Mouse (Mus musculus) hindbrain, embryonic 15.5 days (tissue): ENCODE data around the gene Cyp2d12. TPM values are rescaled to one million over a fixed set of nuclear protein-coding genes. Genes with fewer than 3 reads are reported as not detected.
"Not testable (repeated sequence)": the region's sequence is repeated elsewhere in the genome, so short reads cannot be mapped to it uniquely, and the experiment has no call there.

Experiments used
- ATAC-seq: fragments of 200-750 bp; cut with Nextera tagmentation; 2 replicates; pipeline ENCODE4 v1.8.0; 2017; ENCODE audit warnings: low read depth, moderate number of reproducible peaks, moderate TSS enrichment; ENCODE audit not compliant: low FRiP score
- H3K27ac ChIP-seq: fragments of 300-500 bp; sonication (generic); replicated peaks from 2 replicates; pipeline ENCODE4 v1.5.1; 2015; ENCODE audit warnings: mild to moderate bottlenecking, inconsistent platforms
- H3K27me3 ChIP-seq: fragments of 300-500 bp; sonication (generic); 2 replicates; pipeline ENCODE4 v1.6.1; 2015; ENCODE audit warnings: control low read depth, inconsistent platforms
- H3K36me3 ChIP-seq: fragments of 300-500 bp; sonication (generic); 2 replicates; pipeline ENCODE4 v1.6.1; 2015; ENCODE audit warnings: control low read depth, inconsistent platforms
- H3K4me1 ChIP-seq: fragments of 300-500 bp; sonication (generic); replicated peaks from 2 replicates; pipeline ENCODE4 v1.6.1; 2015; ENCODE audit warnings: control low read depth, inconsistent platforms
- H3K4me2 ChIP-seq: fragments of 300-500 bp; sonication (generic); 2 replicates; pipeline ENCODE4 v1.6.1; 2015; ENCODE audit warnings: moderate library complexity, mild to moderate bottlenecking, inconsistent platforms
- H3K4me3 ChIP-seq: fragments of 300-500 bp; sonication (generic); 2 replicates; pipeline ENCODE4 v1.5.1; 2015; ENCODE audit warnings: mild to moderate bottlenecking, inconsistent platforms
- H3K9ac ChIP-seq: fragments of 300-500 bp; sonication (generic); 2 replicates; pipeline ENCODE4 v1.6.1; 2015; ENCODE audit warnings: inconsistent platforms
- H3K9me3 ChIP-seq: fragments of 300-500 bp; sonication (generic); 2 replicates; pipeline ENCODE4 v1.6.1; 2016; ENCODE audit warnings: control low read depth, inconsistent platforms
- WGBS: fragments of 180-500 bp; shearing (Covaris S2); methylation state at CpG from one replicate; pipeline ENCODE4 v1.1.7; 2015; 5-methylcytosine and 5-hydroxymethylcytosine counted together
- polyA plus RNA-seq: library from polyadenylated mRNA; unstranded; fragments of >200 nt; fragmentation: Nextera tagmentation; extraction: Ambion mirVana; gene quantifications from 2 replicates; pipeline ENCODE4 v1.2.1, GENCODE M21; 2015

Gene Cyp2d12
- not detected in 2 replicates for polyA plus RNA-seq

DNA sequence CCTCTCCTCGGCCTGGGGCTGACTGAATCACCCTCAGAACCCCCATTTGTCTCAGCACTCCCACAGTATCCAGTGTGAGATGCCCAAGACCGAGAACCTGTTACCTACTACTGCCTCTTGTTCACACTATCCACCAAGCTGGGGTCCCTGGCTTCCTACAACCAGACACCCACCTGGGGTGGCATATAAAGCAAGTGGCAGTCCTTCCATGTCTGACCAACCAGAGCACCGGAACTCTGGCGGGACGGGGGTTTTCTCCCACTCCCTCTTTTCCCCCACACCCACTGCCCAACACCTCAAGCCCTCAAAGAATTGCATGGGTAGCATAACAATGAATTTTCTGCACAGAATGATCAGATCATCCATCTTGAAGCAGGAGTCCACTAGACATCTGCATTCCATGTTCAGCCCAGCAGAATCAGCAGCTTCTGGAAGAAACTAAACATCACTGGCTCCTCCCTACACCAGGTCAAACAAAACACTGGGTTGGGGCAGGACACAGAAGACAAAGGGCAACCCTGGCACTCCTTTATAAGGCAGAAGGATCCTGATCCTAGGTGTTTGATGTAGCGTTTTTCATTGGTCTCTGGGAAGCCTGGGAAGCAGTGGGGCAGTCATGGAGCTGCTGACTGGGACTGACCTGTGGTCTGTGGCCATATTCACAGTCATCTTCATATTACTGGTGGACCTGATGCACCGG, at the start of gene Cyp2d12:
TSS of gene Cyp2d12 (plus strand) at position 542 of the 700 bp plus-strand sequence.
- ATAC-seq, result no peak
- no peaks in the 10 kb centered on the region for H3K27me3 ChIP-seq
- WGBS, result 83% methylated on average over 7 of the region's 7 CpGs
- no peak within 1 kb of the TSS for H3K27ac ChIP-seq
- H3K4me1 ChIP-seq, result no peaks in the 10 kb centered on the region
- no peaks in the 10 kb centered on the region for H3K36me3 ChIP-seq
- H3K9ac ChIP-seq, result no peak within 1 kb of the TSS
- H3K4me2 ChIP-seq, result no peak within 1 kb of the TSS
- no peak within 1 kb of the TSS for H3K4me3 ChIP-seq
- peaks cover 3% of the 10 kb centered on the region; the same call in 1 of the 2 replicates for H3K9me3 ChIP-seq

DNA sequence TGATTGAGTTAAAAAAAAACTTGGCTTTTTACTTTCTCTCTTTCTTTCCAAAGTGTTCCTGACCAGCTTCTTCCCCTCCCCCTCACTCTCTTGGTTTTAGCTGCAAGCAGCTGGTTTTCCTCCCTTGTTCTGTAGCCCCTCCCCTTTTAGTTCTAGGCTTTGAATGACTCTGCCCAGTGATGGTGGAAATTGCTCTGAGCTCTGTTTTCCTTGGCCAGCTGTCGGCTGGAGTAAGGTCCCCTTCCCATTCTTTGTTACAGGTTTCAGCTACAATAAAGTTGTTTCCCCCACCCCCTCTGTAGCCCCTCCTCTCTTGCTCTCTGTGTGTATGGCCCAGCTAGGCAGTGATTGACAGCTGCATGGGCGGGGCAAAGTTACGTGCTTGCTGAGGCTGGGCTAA, 47.9 kb upstream of the Cyp2d12 start:
- Histone ChIP-seq H3K9me3 (no peaks in the 10 kb centered on the region), H3K27me3 (no peaks in the 10 kb centered on the region), H3K4me3 (no peak overlapping the region), H3K4me1 (no peaks in the 10 kb centered on the region), H3K36me3 (no peaks in the 10 kb centered on the region), H3K9ac (no peak overlapping the region), H3K4me2 (no peak overlapping the region), H3K27ac (no peak overlapping the region)
- 49% methylated on average over 3 of the region's 3 CpGs for WGBS
- ATAC-seq, result no peak

DNA sequence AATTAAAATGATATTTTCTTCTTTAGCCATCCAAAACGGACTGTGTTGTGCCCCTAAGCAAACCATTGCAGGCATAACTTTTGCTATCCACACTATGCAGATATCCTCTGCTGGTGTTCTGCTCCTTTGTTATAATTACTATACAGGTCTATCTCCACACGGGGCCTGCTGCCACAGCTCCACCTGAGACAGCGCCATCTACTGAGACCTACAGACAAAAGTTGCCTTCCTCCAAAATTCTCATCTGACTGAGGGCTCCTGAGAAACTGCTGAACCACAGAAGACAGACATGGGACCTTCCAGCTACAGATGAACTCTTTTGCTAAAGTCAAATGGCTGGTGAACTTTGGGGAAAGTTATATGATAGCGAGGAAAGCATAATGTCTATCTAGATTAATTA, 47.1 kb upstream of the Cyp2d12 start:
- WGBS, result 60% methylated on average over 4 of the region's 4 CpGs
- not testable (repeated sequence) for H3K27ac ChIP-seq, H3K27me3 ChIP-seq, H3K9me3 ChIP-seq, H3K4me3 ChIP-seq, H3K9ac ChIP-seq, H3K4me2 ChIP-seq, H3K36me3 ChIP-seq, H3K4me1 ChIP-seq, ATAC-seq

DNA sequence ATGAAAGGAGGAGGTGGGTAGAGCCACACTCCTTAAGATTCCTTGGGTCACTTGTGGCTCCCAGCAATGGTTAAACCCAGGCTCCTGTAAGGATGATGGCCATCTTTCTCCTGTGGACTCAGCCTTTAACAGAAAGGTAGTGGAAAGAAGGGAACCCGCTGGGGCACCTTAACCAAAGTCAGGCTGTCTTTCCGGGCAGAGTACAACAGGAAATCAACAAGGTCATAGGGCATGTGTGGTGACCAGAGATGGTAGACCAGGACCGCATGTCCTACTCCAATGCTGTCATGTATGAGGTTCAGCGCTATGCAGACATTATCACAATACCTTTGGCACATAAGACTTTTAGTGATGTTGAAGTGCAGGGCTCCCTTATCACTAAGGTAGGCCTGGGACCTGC, 45.4 kb upstream of the Cyp2d12 start:
- H3K4me1 ChIP-seq, H3K9me3 ChIP-seq, H3K27ac ChIP-seq, H3K4me2 ChIP-seq, H3K9ac ChIP-seq, ATAC-seq, H3K36me3 ChIP-seq, H3K4me3 ChIP-seq, H3K27me3 ChIP-seq: not testable (repeated sequence)
- 91% methylated on average over 4 of the region's 4 CpGs for WGBS

DNA sequence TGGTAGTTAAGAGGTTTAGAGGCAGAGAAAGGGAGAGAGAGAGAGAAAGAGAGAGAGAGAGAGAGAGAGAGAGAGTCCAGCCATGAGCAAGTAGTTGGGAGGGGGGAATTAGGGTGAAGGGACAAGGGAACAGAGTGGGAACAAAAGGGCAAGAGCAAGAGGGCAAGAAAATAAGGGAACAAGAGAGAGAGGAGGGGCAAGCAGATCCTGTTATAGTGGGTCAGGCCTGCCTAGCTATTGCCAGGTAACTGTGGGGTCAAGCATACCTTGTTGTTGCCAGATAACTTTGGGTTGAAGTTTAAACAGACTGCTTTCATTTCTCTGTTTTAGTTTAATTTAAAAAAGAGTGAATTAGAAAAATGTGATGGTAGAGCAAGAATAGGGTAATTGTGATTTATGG, 44.4 kb upstream of the Cyp2d12 start:
- not testable (repeated sequence) for H3K27ac ChIP-seq, H3K4me2 ChIP-seq, H3K36me3 ChIP-seq, H3K4me3 ChIP-seq, H3K27me3 ChIP-seq, H3K9me3 ChIP-seq, ATAC-seq, H3K9ac ChIP-seq, H3K4me1 ChIP-seq

DNA sequence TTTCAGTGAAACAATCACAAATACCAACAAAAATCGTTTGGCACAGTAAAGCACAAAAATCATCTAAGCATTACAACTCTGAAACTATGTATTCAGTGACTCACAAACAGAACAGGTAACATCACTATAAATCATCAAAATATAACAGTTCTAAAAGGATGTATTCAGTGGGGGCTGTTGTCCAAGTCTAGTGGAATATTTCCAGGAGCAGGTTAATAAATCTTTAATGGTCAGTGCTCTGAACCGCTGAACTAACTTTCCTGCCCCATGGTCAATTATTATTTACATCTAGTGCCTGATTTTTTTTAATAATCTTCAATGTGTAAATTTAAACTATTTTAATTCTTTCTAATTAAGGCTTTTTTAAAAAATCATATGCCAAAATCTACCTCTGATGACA, 42.8 kb upstream of the Cyp2d12 start:
- 77% methylated on average over 2 of the region's 2 CpGs for WGBS
- not testable (repeated sequence) for H3K27me3 ChIP-seq, H3K4me3 ChIP-seq, ATAC-seq, H3K27ac ChIP-seq, H3K4me1 ChIP-seq, H3K9me3 ChIP-seq, H3K9ac ChIP-seq, H3K36me3 ChIP-seq, H3K4me2 ChIP-seq

DNA sequence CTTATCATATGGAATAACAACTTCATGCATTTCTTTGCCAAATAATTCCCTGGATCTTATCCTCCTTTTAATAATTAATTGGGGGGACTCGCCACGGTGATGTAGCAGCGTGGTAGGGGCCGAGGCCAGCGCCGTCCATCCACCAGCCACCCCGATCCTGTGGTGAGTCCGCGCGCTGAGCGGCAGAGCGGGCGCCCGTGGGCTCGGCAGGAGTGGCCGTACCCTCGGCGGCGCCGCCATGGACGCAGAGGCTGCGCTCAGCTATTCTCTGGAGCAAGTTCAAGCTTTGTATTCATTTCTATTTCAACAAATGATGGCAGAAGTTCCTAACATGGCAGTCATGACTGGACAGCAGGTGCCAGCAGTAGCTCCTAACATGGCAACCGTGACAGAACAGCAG, 38.7 kb upstream of the Cyp2d12 start:
- not testable (repeated sequence) for H3K36me3 ChIP-seq, H3K27ac ChIP-seq, H3K27me3 ChIP-seq, H3K4me1 ChIP-seq, ATAC-seq, H3K9me3 ChIP-seq, H3K4me3 ChIP-seq, H3K4me2 ChIP-seq, H3K9ac ChIP-seq
- 93% methylated on average over 23 of the region's 23 CpGs for WGBS

DNA sequence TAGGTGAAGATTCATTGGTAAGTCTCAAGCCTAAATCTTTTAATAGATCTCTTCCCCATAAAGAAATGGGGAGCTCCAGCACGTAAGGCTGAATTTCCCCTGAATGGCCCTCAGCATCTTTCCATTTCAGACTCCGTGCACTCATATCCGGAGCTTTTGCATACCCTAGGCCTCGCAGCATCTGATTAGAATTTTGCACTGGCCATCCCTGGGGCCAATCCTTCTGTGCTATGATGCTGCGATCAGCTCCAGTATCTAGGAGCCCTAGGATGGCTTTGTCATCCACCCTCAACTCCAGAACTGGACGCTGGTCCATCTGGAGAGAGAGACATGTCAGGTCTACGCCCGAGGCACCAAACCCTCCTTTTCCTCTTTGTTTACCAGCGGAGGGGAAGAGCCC, 27.5 kb upstream of the Cyp2d12 start:
- H3K27me3 ChIP-seq, H3K4me2 ChIP-seq, H3K9me3 ChIP-seq, H3K27ac ChIP-seq, H3K4me1 ChIP-seq, H3K36me3 ChIP-seq, H3K4me3 ChIP-seq, H3K9ac ChIP-seq, ATAC-seq: not testable (repeated sequence)
- 88% methylated on average over 8 of the region's 9 CpGs for WGBS

DNA sequence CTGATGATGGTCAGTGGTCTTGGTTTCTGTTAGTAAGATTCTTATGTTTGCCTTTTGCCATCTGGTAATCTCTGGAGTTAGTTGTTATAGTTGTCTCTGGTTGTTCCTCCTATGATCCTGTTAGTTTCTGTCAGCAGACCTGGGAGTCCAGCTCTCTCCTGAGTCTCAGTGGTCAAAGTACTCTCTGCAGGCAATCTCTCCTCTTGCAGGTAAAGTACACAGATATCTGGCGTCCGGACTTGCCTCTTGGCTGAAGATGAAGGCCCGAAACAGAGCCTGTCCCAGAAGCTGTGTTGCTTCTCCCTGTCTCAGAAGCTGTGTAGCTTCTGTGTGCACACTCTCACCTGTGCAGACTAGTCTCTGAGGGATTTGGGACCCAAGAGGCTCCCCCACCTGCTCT, 22.2 kb upstream of the Cyp2d12 start:
- not testable (repeated sequence) for H3K27me3 ChIP-seq, H3K4me3 ChIP-seq, H3K9ac ChIP-seq, H3K9me3 ChIP-seq, H3K36me3 ChIP-seq, ATAC-seq, H3K4me1 ChIP-seq, H3K4me2 ChIP-seq, H3K27ac ChIP-seq
- WGBS, result 94% methylated on average over 3 of the region's 3 CpGs

DNA sequence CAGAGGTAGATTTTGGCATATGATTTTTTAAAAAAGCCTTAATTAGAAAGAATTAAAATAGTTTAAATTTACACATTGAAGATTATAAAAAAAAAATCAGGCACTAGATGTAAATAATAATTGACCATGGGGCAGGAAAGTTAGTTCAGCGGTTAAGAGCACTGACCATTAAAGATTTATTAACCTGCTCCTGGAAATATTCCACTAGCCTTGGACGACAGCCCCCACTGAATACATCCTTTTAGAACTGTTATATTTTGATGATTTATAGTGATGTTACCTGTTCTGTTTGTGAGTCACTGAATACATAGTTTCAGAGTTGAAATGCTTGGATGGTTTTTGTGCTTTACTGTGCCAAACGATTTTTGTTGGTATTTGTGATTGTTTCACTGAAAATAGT, 11.9 kb upstream of the Cyp2d12 start:
- not testable (repeated sequence) for H3K27me3 ChIP-seq, H3K9ac ChIP-seq, ATAC-seq, H3K4me1 ChIP-seq, H3K9me3 ChIP-seq, H3K4me2 ChIP-seq, H3K4me3 ChIP-seq, H3K27ac ChIP-seq, H3K36me3 ChIP-seq
- WGBS, result 87% methylated on average over 3 of the region's 3 CpGs

DNA sequence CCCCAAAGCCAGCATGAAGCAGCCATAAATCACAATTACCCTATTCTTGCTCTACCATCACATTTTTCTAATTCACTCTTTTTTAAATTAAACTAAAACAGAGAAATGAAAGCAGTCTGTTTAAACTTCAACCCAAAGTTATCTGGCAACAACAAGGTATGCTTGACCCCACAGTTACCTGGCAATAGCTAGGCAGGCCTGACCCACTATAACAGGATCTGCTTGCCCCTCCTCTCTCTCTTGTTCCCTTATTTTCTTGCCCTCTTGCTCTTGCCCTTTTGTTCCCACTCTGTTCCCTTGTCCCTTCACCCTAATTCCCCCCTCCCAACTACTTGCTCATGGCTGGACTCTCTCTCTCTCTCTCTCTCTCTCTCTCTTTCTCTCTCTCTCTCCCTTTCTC, 10.3 kb upstream of the Cyp2d12 start:
- not testable (repeated sequence) for H3K27me3 ChIP-seq, H3K9ac ChIP-seq, H3K4me1 ChIP-seq, H3K4me3 ChIP-seq, H3K36me3 ChIP-seq, ATAC-seq, H3K9me3 ChIP-seq, H3K4me2 ChIP-seq, H3K27ac ChIP-seq

DNA sequence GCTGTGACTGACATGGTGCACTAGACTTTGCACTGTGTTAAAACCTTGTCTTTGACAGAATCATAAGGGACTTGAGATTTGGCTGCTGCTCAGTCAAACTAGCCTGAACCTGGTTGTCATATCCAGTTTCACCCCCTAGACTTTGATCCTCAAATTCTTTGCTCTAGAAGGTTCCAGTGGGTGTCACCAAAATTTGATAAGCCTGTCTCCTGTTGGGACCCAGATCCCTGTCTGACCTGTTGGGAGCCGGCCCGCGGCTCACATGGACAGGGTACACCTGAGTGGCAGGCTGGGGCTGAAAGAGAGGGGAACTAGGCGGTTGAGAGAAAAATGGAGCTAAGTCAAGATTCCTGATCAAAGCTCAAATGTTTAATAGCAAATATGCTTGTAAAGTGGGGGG, 7.1 kb upstream of the Cyp2d12 start:
- not testable (repeated sequence) for H3K9me3 ChIP-seq, H3K9ac ChIP-seq, H3K4me1 ChIP-seq, H3K4me3 ChIP-seq, ATAC-seq, H3K27ac ChIP-seq, H3K36me3 ChIP-seq, H3K27me3 ChIP-seq, H3K4me2 ChIP-seq
- 100% methylated on average over 4 of the region's 4 CpGs for WGBS

DNA sequence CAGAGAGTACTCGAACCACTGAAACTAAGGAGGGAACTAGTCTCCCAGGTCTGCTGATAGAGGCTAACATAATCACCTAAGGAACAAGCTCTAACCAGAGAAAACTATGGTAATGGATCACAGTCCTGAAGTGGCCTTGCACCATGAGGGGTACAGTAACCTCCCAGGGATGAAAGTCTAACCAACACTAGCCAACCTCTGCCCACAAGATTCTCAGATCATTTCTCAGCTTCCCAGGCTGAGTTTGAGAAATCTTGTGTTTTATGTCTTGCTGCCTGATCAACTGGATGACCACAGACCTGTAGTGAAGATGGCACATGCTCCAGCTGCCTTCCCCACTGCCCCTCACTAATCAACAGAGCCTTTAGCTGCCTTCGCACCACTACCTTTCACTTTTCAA, 1.7 kb upstream of the Cyp2d12 start:
- H3K4me1 ChIP-seq, H3K9me3 ChIP-seq, H3K4me3 ChIP-seq, H3K27ac ChIP-seq, ATAC-seq, H3K4me2 ChIP-seq, H3K36me3 ChIP-seq, H3K9ac ChIP-seq, H3K27me3 ChIP-seq: not testable (repeated sequence)
- 94% methylated on average over 2 of the region's 2 CpGs for WGBS
